Mouse (Mus musculus): ENCODE results near the gene Btbd9.

- TF ChIP-seq CTCF (IDR thresholded peaks at IDR 0.05; ENCODE audit: control insufficient read depth, insufficient read depth, insufficient read length) (no peak), MYOD1 (IDR thresholded peaks at IDR 0.05; ENCODE audit: control insufficient read depth, insufficient read length, low read depth) (no peak), CEBPB (IDR thresholded peaks at IDR 0.05; ENCODE audit: low read depth) (no peak)
Measured at GRCm38 (mm10) chr17:30388391-30388790, 187.9 kb downstream of the Btbd9 start.

Measured in C2C12 (cell line).